Mouse (Mus musculus): ENCODE results near the gene Tenm4.

- TF ChIP-seq EP300 (IDR thresholded peaks at IDR 0.05; ENCODE audit: low read depth): no peak
- TF ChIP-seq CTCF (IDR thresholded peaks at IDR 0.05; ENCODE audit: low read depth): no peak
Observed at GRCm38 (mm10) chr7:96530571-96531426, 359.8 kb downstream of the Tenm4 start.

Measured in liver, postnatal 0 days (tissue).